Mouse (Mus musculus) adrenal gland, postnatal 10 days (tissue): Measurements from ENCODE around the gene Zbtb7a. TPM values are rescaled to one million over a fixed set of nuclear protein-coding genes. Genes with fewer than 3 reads are reported as not detected.

Experiments
- DNase-seq: peaks from one replicate; pipeline ENCODE4 v3.0.0; 2021; ENCODE audit warnings: mixed read lengths
- microRNA-seq: library from miRNA; unstranded; fragments of <30 nt; microRNA quantifications from one replicate; pipeline ENCODE4 v1.2.0, GENCODE M21; 2021
- total RNA-seq, 2 experiments: library from RNA; stranded (reverse); gene quantifications; 2 replicates each; pipeline ENCODE4 v1.2.3; 2021

Zbtb7a gene
- total RNA-seq, 2 experiments from 2014 or later: 61.1 to 66.6 TPM

DNA sequence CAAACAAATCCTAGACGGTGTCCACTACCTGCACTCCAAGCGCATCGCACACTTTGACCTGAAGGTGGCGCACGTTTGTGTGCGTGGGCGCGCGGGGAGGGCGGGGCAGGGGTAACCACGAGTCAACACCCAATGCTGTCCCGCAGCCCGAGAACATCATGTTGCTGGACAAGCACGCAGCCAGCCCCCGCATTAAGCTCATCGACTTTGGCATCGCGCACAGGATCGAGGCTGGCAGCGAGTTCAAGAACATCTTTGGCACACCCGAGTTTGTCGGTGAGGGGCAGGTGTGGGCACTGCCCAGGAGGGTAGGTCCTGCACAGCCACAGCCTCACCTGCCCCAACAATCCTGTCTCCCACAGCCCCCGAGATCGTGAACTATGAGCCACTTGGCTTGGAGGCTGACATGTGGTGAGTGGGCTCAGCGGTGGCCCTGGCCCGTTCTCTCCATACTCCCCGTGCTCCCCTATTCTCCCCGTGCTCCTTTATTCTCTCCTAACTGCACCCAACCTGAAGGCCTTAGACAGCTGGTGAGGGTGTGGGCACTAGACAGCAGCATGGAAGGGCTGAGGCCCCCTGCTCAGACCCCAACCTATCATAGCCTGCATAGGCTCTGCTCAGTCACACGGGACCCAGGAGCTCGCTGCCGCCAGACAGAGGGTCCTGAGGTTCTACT, 55.4 kb downstream of the Zbtb7a start:
- DNase-seq: peak; percentile 38

DNA sequence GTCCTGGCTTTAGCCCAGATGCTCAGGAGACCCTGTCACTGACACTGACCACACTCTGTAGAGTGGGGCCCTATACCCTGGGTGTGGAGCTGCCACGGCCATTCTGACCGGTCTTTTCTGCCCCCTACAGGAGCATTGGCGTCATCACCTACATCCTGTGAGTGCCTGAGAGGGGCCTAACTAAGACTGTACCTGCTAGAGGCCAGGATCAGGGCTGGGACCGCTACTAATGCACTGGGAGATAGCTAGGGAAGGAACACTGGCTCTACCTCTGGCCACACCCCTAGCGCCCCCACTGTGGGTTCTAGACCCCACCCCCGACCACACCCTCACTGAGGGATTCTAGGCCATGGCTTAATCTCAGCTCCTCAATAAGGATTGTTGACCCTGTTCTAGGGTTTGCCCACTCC, 55.9 kb downstream of the Zbtb7a start:
- DNase-seq: peak; percentile 23

DNA sequence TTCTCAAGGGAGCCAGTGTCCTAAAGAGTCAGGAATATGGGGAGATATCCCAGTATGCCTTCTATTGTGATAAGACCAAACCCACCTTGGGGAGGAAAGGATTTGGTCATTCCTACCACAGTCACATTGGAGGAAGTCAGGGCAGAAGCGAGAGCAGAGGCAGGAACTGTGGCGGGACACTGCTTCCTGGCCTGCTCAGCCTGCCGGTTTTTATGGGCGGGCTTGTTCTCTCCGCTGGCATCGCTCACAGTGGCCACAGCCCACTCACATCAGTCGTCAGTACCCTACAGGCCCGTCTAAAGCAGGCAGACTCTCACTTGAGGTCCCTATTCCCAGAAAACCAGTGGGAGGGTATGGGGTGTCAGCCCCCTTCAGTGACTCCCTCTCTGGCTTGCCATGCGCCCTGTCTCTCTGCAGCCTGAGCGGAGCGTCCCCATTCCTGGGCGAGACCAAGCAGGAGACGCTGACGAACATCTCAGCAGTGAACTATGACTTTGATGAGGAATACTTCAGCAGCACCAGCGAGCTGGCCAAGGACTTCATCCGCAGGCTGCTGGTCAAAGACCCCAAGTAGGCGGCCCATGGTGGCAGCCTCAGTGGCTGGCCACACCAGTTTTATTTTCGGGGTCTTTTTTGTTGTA, 56.4 kb downstream of the Zbtb7a start:
- DNase-seq: peak; percentile 29

DNA sequence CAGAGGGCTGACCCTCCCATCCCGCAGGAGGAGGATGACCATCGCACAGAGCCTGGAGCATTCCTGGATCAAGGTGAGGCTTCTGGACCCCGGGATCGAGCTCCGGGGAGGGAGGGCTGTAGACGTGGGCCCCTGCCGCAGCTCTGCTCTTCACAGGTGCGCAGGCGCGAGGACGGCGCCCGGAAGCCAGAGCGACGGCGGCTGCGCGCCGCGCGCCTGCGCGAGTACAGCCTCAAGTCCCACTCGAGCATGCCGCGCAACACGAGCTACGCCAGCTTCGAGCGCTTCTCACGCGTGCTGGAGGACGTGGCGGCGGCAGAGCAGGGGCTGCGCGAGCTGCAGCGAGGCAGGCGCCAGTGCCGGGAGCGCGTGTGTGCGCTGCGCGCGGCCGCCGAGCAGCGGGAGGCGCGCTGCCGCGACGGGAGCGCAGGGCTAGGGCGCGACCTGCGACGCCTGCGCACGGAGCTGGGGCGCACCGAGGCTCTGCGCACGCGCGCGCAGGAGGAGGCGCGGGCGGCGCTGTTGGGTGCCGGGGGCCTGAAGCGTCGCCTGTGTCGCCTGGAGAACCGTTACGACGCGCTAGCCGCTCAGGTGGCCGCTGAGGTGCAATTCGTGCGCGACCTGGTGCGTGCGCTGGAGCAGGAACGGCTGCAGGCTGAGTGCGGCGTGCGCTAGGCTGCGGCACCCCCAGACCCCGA, 57.4 kb downstream of the Zbtb7a start:
- DNase-seq: peak; percentile 89

DNA sequence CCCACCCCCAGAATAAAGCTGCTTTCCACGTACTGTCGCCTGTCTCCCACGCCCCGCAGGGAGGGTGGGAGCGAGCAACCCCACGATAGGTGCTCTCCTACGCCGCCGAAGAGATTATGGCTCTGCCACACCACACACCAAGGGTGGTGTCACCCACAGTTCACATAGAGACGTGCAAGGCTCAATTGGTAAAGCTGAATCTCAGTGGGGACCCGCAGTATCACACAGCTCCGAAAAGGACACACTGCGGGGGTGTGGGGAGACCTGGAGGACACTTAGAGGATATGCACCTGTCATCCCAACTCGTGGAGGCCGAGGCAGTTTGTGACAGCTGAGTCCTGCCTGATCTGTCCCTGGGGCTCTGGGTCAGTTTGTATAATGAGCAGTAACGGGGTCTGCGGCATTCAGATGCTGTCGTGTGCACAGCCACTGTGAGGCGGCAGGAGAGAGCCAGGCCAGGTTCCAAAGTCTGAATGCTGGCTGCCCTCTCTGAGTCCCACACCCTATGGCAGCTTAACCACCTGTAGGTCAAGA, 58.0 kb downstream of the Zbtb7a start:
- DNase-seq: peak; percentile 37

DNA sequence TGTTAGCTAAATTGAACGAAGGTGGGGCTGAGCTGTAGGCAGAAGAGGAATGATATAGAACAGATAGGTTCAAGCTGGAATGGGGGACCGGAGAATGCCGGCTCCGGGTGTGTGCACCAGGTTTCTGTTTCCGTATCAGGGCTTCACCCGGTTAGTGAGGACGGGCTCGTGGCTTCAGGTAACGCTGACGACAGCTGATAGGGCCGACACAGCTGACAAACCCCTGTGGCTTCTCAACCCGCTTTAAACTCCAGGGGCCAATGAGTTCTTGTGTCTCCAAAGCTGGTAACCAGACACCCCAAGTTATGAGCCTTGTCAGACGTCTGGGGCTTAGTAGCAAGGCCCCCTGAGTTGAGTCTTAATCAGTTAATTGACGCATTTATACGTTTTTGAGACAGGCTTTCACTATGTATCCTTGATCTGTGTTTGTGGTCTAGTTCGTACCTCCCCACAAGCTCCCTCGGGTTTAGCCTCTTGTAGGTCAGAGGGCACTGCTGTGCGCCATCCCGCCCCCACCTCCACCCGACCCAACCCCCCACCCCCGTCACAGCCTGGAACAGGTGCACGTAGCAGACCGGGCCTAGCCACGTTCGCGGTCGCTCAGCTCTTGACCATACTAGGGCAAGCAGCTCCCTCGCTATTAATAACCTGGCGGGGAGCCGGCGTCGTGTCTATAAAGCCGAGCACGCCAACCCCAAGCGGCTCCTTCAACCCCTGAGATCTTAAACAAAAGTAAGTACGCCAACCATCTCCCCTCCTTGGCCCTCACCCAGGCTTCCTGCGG, 59.2 kb downstream of the Zbtb7a start:
- DNase-seq: peak; percentile 56

DNA sequence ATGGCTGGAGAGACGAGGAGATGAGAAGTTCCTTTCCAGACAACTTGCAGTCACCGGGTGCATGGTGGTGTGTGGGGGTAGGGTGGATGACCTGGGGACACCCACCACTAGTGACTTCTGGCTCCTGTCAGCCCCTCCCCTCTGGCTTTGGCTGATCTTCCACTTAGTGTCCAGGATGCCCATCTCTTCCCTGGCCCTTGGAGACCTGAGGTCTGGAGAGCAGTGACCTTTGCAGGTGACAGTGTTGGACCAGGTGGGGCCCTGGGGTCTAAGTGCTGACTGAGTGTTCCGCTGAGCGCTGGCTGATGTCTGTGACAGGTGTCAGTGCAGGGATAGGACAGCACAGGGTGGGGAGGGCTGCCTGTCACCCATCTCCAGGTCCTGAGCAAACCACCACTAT, 60.3 kb downstream of the Zbtb7a start:
- DNase-seq: no peak

DNA sequence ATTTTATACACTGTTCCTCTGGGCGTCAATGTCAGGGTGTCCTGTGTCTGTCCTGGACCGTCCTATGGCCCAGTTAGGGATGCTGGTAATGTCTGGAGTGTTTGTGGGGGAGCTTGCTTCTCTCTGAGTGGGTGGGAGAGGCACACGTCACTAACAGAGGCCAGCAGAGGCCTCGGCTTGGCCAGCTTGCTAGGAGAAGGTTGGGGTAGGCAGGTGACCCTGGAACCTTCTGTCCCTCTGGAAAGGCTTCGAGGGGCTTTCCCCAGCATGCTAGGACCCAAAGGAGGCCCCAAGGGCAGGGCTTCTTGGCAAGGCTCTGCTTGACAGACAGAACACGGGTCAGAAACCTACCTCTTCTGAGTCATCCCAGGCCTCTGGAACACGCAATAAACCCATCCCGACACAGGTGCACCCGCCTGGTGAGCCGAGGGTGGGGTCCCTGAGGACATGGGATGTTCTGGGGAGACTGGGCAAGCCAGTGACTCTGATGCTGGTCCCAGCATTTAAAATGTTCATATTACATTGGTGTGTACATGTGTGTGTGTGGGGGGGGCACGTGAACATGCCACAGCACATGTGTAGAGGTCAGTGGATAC, 61.5 kb downstream of the Zbtb7a start:
- DNase-seq: no peak

DNA sequence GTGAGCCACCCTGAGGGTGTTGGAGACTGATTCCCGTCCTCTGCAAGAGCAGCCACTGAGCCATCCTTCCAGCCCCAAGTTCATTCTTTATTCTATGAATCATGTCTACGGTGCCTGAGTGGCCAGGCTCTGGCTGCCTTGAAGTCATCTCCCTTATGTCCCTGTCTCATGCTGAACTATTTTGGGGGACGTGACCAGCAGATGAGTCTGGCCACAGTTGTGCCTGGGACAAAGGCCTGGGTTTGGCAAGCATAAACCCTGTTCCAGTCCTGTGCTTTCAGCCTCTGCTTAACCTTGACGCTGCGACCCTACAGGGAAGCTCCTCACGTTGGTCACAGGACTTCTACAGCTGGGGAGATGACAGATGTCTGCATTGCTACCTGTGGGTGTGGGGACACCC, 62.3 kb downstream of the Zbtb7a start:
- DNase-seq: no peak

DNA sequence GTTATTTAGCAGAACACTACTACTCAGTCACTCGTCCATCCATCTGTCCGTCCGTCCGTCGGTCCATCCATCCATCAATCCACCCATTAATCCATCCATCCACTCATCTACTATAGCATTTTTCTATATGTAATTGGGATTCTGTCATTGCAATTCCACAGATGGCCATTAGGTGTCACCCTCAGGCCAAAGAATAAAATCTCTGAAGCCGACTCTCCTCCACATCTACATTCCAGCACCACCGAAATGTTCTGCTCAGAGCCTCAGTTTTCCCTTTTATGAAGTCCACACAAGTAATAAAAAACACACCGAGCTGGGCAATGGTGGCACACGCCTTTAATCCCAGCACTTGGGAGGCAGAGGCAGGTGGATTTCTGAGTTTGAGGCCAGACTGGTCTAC, 63.2 kb downstream of the Zbtb7a start:
- DNase-seq: peak; percentile 74

DNA sequence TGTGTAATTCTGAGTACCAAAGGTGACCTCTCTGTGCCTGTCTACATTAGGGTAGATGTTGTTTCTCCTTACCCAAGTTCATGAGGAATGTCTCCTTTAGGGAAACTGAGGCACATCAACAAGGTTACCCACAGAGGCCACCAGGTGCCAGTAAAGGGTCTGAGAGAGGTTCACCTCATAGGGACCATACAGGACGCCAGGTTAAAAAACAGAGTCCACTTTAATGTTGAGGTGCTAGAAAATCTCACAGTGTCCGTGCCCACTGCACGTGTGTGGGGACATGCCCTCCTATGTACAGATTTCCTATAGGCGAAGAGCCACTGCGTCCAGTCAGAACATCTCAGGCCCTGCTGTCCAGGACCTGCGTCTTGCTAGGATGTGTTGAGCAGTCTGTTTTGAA, 64.0 kb downstream of the Zbtb7a start:
- no peak for DNase-seq

DNA sequence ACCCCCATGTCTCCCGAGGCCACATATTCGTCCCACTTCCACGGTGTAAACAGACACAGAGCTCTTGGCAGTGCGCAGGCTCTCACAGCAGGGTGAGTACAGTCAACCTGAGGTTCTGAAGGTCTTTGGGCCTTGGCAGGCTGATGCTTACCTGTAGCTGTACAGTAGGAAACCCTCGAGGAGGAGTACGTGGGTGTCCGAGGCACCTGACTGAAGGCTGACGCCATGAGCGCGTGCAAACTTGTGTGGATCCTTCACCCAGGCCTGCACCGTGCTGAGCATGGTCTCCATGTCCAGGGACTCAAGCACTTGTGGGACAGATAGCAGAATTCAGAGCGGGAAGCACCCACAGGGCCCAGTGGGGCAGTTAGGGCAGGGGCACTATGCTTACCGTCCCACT, 65.1 kb downstream of the Zbtb7a start:
- DNase-seq: no peak

DNA sequence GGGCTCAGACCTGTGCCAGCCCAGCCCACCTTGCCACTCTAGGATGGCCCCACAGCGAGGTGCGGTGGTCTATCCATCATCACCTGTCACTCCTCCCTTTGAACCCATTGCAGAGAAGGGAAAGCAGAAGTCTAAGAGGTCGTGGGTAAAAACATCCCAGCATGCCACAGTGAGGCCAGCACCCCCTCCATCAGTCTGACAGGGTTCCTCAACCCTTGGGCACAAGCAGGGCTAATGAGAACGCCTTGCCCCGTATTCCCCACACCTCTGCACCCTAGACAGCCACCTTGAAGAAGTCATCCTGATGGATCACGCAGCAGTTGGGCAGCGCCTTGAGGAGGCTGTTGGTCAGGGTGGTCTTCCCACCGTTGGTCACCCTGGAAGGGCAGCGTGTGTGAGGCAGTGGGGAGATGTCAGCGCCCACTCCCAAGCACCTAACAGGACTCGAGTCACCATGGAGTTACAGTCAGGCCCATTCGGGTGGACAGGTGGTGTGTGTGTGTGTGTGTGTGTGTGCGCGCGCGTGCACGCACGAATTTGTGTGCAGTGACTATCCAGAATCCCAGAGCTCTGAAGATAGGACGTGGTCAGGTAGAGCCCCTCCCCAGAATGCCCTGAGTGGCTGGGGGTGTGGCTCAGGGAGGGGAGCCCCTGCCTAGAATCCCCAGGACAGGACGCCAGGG, 65.7 kb downstream of the Zbtb7a start:
- DNase-seq: no peak

DNA sequence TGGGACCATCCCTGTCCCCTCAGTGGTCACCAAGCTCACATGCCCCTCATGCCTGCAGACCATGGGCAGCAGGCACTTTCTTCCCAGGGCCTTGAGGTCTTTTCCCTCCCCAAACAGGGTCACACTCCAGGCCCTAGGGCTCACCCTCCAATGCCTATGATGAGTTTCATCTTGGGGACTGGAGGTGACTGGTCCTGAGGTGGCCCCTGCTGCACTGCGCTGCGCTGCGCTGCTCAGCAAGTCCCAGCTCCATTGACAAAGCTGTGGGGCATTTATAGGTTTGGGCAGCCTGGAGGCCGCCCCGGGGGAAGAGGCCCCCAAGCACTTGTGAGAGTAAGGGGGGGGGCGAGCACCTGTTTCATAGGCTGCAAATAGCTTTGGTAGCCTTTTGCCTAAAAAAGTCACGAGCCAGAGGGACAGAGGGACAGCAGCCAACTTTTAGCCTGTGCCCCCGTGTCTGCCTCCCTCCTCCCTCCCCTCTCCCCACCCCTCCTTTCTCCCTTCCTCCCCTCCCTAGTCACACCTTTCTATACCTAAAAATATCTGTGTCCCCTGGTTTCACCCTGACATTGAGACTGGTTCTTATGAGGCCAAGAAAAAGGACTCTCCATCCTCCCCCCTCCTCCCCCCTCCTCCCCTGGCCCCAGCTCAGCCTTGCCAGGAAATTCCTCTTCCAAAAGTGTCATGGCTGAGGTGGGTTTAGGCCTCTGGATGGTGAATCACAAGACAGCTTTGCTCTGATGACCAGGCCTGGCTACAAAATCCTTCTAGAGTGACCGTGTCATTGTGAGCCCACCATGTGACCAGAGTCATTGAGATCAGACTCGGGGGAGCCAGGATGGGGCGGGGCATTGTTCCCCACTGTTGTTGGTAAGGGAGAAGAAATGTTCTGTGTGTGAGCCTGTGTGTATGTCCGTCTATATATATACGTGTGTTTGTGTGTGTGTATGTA, 67.1 kb downstream of the Zbtb7a start, which contains the start of gene Nmrk2:
Nmrk2 (minus strand) TSS at position 245 of the 952 bp plus-strand sequence.
- no peak for DNase-seq

Small RNAs within 50 kb of the gene (microRNA-seq; reads per million reads assigned to microRNA genes)
- gene Mir5615-1 (not detected), gene Mir5615-2 (not detected)

Other genes starting within 250 kb of the Zbtb7a start
- 100 to 1,000 TPM; 271 to 285 TPM for gene Timm13, start 234.3 kb upstream of the Zbtb7a start, total RNA-seq
- 10 to 100 TPM; 14.5 to 16.5 TPM for gene Lmnb2, start 217.0 kb upstream of the Zbtb7a start, total RNA-seq
- gene Gadd45b, start 205.1 kb upstream of the Zbtb7a start, total RNA-seq: 10 to 100 TPM; 11.7 to 44.5 TPM
- gene Gng7, start 120.3 kb upstream of the Zbtb7a start, total RNA-seq: 1 to 10 TPM; 5.4 to 6.4 TPM
- gene Diras1, start 109.6 kb upstream of the Zbtb7a start, total RNA-seq: 1 to 10 TPM; 2.8 to 3.4 TPM
- gene Slc39a3, start 97.8 kb upstream of the Zbtb7a start, total RNA-seq: 10 to 100 TPM; 28.5 to 32.8 TPM
- gene Sgta, start 75.0 kb upstream of the Zbtb7a start, total RNA-seq: 100 to 1,000 TPM; 190 to 191 TPM
- 10 to 100 TPM; 31.8 to 42.4 TPM for gene Thop1, start 65.2 kb upstream of the Zbtb7a start, total RNA-seq
- gene Creb3l3, start 36.3 kb upstream of the Zbtb7a start, total RNA-seq: 10 to 100 TPM; 18.1 to 42.6 TPM
- gene Map2k2, start 29.3 kb upstream of the Zbtb7a start, total RNA-seq: 100 to 1,000 TPM; 151 to 161 TPM
- 10 to 100 TPM; 25.8 to 26.5 TPM for gene Pias4, start 32.7 kb downstream of the Zbtb7a start, total RNA-seq
- 1,000 to 10,000 TPM; 1,466 to 1,521 TPM for gene Eef2, start 41.4 kb downstream of the Zbtb7a start, total RNA-seq
- gene Dapk3, start 47.8 kb downstream of the Zbtb7a start, total RNA-seq: 10 to 100 TPM; 55.3 to 55.6 TPM
- not detected for gene 4930442H23Rik, start 48.6 kb downstream of the Zbtb7a start, total RNA-seq
- gene Nmrk2, start 66.8 kb downstream of the Zbtb7a start, total RNA-seq: 1 to 10 TPM in 1 of 2 experiments, under 1 TPM in 1; 0.15 to 4.9 TPM
- 1 to 10 TPM; 2.5 to 4.6 TPM for gene Atcay, start 95.6 kb downstream of the Zbtb7a start, total RNA-seq
- gene Zfr2, start 97.9 kb downstream of the Zbtb7a start, total RNA-seq: 10 to 100 TPM in 1 of 2 experiments, 1 to 10 TPM in 1; 7.4 to 11.9 TPM
- gene Matk, start 117.7 kb downstream of the Zbtb7a start, total RNA-seq: 1 to 10 TPM; 1.8 to 2.1 TPM
- gene Mrpl54, start 131.7 kb downstream of the Zbtb7a start, total RNA-seq: 100 to 1,000 TPM; 109 to 111 TPM
- 10 to 100 TPM; 79.8 to 83.8 TPM for gene Apba3, start 131.7 kb downstream of the Zbtb7a start, total RNA-seq
- gene Tjp3, start 156.4 kb downstream of the Zbtb7a start, total RNA-seq: 1 to 10 TPM; 1.9 to 3.0 TPM
- 10 to 100 TPM; 39.2 to 48.9 TPM for gene Pip5k1c, start 157.7 kb downstream of the Zbtb7a start, total RNA-seq
- 10 to 100 TPM; 29.4 to 35.4 TPM for gene Cactin, start 185.9 kb downstream of the Zbtb7a start, total RNA-seq
- 10 to 100 TPM; 24.5 to 31.8 TPM for gene Tbxa2r, start 193.5 kb downstream of the Zbtb7a start, total RNA-seq
- gene Gipc3, start 208.0 kb downstream of the Zbtb7a start, total RNA-seq: 1 to 10 TPM; 3.6 to 4.0 TPM
- gene Hmg20b, start 215.3 kb downstream of the Zbtb7a start, total RNA-seq: 10 to 100 TPM; 81.2 to 97.5 TPM
- 10 to 100 TPM; 17.8 to 22.8 TPM for gene Mfsd12, start 222.3 kb downstream of the Zbtb7a start, total RNA-seq
- 1 to 10 TPM; 1.1 to 2.3 TPM for gene 4930404N11Rik, start 230.6 kb downstream of the Zbtb7a start, total RNA-seq
- 10 to 100 TPM; 42.1 to 51.7 TPM for gene Fzr1, start 243.3 kb downstream of the Zbtb7a start, total RNA-seq
- 10 to 100 TPM; 52.8 to 54.2 TPM for gene Dohh, start 249.2 kb downstream of the Zbtb7a start, total RNA-seq
- gene Gm48551, start 249.2 kb downstream of the Zbtb7a start, total RNA-seq: 1 to 10 TPM; 1.1 to 1.6 TPM